10 mouse cellular contexts compared by ENCODE assay signal in genomic region chr1:55192824-55193223, GRCm38 (mm10). TPM values are rescaled to one million over a fixed set of nuclear protein-coding genes. Genes with fewer than 3 reads are reported as not detected.
DNase-seq lines count a peak whose midpoint lies in the region; ATAC-seq and TF ChIP-seq lines count a peak whose summit lies in the region.
"Had no signal": no experiment of that assay in that cellular context is flagged by ENCODE, and none has a peak within 500 bp of the region (broad histone marks: within the 10 kb centered on the region; RNA-seq: fewer than 3 reads in every experiment).

No protein-coding gene starts in this region.

- no peaks in the 10 kb centered on the region for H3K9me3 ChIP-seq in hindbrain, embryonic 13.5 days
- no peaks in the 10 kb centered on the region for H3K9me3 ChIP-seq in hindbrain, embryonic 14.5 days (ENCODE audit: control insufficient read depth, low read length)
- no peaks in the 10 kb centered on the region for H3K9me3 ChIP-seq in hindbrain, postnatal 0 days (ENCODE audit: low read length)
- H3K9me3 ChIP-seq: midbrain, embryonic 12.5 days had no signal

- TF ChIP-seq POLR2A in bone marrow, adult 2 months (IDR thresholded peaks at IDR 0.05; ENCODE audit: borderline replicate concordance, control insufficient read depth, low read depth, low read length), result no peak

- H3K9ac ChIP-seq in hindbrain, embryonic 13.5 days, result no peak overlapping the region
- no peak overlapping the region for H3K9ac ChIP-seq in hindbrain, embryonic 14.5 days
- H3K9ac ChIP-seq in hindbrain, postnatal 0 days (replicated peaks; ENCODE audit: low read length), result no peak overlapping the region

- no peaks in the 10 kb centered on the region for H3K36me3 ChIP-seq in hindbrain, embryonic 13.5 days
- no peaks in the 10 kb centered on the region for H3K36me3 ChIP-seq in hindbrain, embryonic 14.5 days (replicated peaks; ENCODE audit: control insufficient read depth, insufficient read depth)
- H3K36me3 ChIP-seq in hindbrain, postnatal 0 days (ENCODE audit: insufficient read depth, low read length), result no peaks in the 10 kb centered on the region
- H3K36me3 ChIP-seq: midbrain, embryonic 12.5 days had no signal

- no peak overlapping the region for H3K4me2 ChIP-seq in hindbrain, embryonic 13.5 days
- H3K4me2 ChIP-seq in hindbrain, embryonic 14.5 days (replicated peaks), result no peak overlapping the region
- H3K4me2 ChIP-seq in hindbrain, postnatal 0 days (ENCODE audit: low read depth, low read length), result no peak overlapping the region

- H3K4me3 ChIP-seq in hindbrain, embryonic 13.5 days, result no peak overlapping the region
- H3K4me3 ChIP-seq in hindbrain, embryonic 14.5 days (replicated peaks; ENCODE audit: low read length), result no peak overlapping the region
- H3K4me3 ChIP-seq in bone marrow, adult 2 months (replicated peaks; ENCODE audit: control insufficient read depth, low read depth, low read length), result no peak overlapping the region
- no peak overlapping the region for H3K4me3 ChIP-seq in hindbrain, postnatal 0 days (ENCODE audit: low read length)
- H3K4me3 ChIP-seq: erythroblast, embryonic 14.5 days had no signal

- H3K4me1 ChIP-seq in hindbrain, embryonic 13.5 days (replicated peaks), result peaks cover 32% of the 10 kb centered on the region
- H3K4me1 ChIP-seq in hindbrain, embryonic 14.5 days (replicated peaks; ENCODE audit: control insufficient read depth, insufficient read depth, low read length), result peaks cover 17% of the 10 kb centered on the region
- no peaks in the 10 kb centered on the region; the same call in 1 of the 2 replicates for H3K4me1 ChIP-seq in bone marrow, adult 2 months (ENCODE audit: control insufficient read depth, insufficient read depth, low read length)
- H3K4me1 ChIP-seq in hindbrain, postnatal 0 days (ENCODE audit: insufficient read depth, low read length), result peaks cover 11% of the 10 kb centered on the region

- H3K27me3 ChIP-seq in hindbrain, embryonic 13.5 days, result no peaks in the 10 kb centered on the region
- no peaks in the 10 kb centered on the region for H3K27me3 ChIP-seq in hindbrain, embryonic 14.5 days (ENCODE audit: control insufficient read depth, insufficient read depth, low read length)
- H3K27me3 ChIP-seq in hindbrain, postnatal 0 days (ENCODE audit: insufficient read depth, low read length), result no peaks in the 10 kb centered on the region

- no peak for DNase-seq in hindbrain, embryonic 14.5 days (ENCODE audit: low spot score)
- DNase-seq in CD8-positive naive resting alpha-beta T cell, adult 2 months (ENCODE audit: low read depth in 2 of 2, low spot score in 2 of 2), result peak; percentile 10 to 31
- no peak for DNase-seq in hindbrain, postnatal 0 days (ENCODE audit: low spot score)
- no peak for DNase-seq in cerebellum, adult 11 months
- DNase-seq in MN1 (ENCODE audit: low spot score), result no peak

- WGBS in hindbrain, embryonic 13.5 days, result 51% methylated on average over 3 of the region's 3 CpGs
- WGBS in hindbrain, embryonic 14.5 days, result 57% methylated on average over 3 of the region's 3 CpGs
- 43% methylated on average over 3 of the region's 3 CpGs for WGBS in bone marrow, adult 2 months
- WGBS in hindbrain, postnatal 0 days, result 61% methylated on average over 3 of the region's 3 CpGs

- TF ChIP-seq CTCF in bone marrow, adult 2 months (IDR thresholded peaks at IDR 0.05; ENCODE audit: control insufficient read depth, insufficient read depth, low read length), result peak; percentile 40
- peak; percentile 65 for TF ChIP-seq CTCF in hindbrain, postnatal 0 days (IDR thresholded peaks at IDR 0.05; ENCODE audit: low read depth)

- H3K27ac ChIP-seq in hindbrain, embryonic 13.5 days, result 0 out of 2 replicates have a peak overlapping the region, but pooled peaks have one; percentile 44
- H3K27ac ChIP-seq in hindbrain, embryonic 14.5 days, result no peak overlapping the region
- H3K27ac ChIP-seq in bone marrow, adult 2 months (ENCODE audit: control insufficient read depth, insufficient read depth, low read depth, low read length, poor library complexity), result no peak overlapping the region
- H3K27ac ChIP-seq in hindbrain, postnatal 0 days, result no peak overlapping the region; the same call in 1 of the 2 replicates

- no peak for ATAC-seq in hindbrain, embryonic 13.5 days (ENCODE audit: low FRiP score)
- no peak for ATAC-seq in hindbrain, embryonic 14.5 days (ENCODE audit: low FRiP score)
- ATAC-seq in hindbrain, postnatal 0 days, result no peak
- peak; percentile 67; the same call in 1 of the 2 replicates for ATAC-seq in megakaryocyte, adult 5-6 weeks (ENCODE audit: poor library complexity, severe bottlenecking)

RNA-seq across cellular contexts. Expression of gene Rftn2, which starts 33.8 kb away (rescaled TPM):
- polyA plus RNA-seq in hindbrain, embryonic 13.5 days (2015; fragmentation: Nextera tagmentation; extraction: Ambion mirVana), result 10.0 and 11.3 TPM in 2 replicates
- polyA plus RNA-seq in hindbrain, embryonic 14.5 days (2014; fragmentation: Nextera tagmentation; extraction: Ambion mirVana), result 10.2 and 11.6 TPM in 2 replicates
- polyA plus RNA-seq in bone marrow, adult 2 months (2011; ENCODE audit: insufficient read depth, insufficient read length, low replicate concordance, missing spikeins), result 0.95 and 1.7 TPM in 2 replicates
- 11.2 and 14.2 TPM in 2 replicates for total RNA-seq in hindbrain, postnatal 0 days (2014; rRNA removed)
- 14.9 and 19.9 TPM in 2 replicates for polyA plus RNA-seq in hindbrain, postnatal 0 days (2015; fragmentation: Nextera tagmentation; extraction: Ambion mirVana)
- total RNA-seq in megakaryocyte, adult 5-6 weeks (2015), result 0.73 and 2.2 TPM in 2 replicates
- total RNA-seq in megakaryocyte, adult 5-6 weeks (2017), result 1.7 and 2.5 TPM in 2 replicates
- polyA plus RNA-seq: erythroblast, embryonic 14.5 days had no signal

RNA-seq across cellular contexts. Expression of gene Mars2, which starts 44.2 kb away (rescaled TPM):
- 3.5 TPM in 2 replicates for polyA plus RNA-seq in hindbrain, embryonic 13.5 days (2015; fragmentation: Nextera tagmentation; extraction: Ambion mirVana)
- polyA plus RNA-seq in hindbrain, embryonic 14.5 days (2014; fragmentation: Nextera tagmentation; extraction: Ambion mirVana), result 3.4 and 3.9 TPM in 2 replicates
- polyA plus RNA-seq in bone marrow, adult 2 months (2011; ENCODE audit: insufficient read depth, insufficient read length, low replicate concordance, missing spikeins), result 1.4 and 1.5 TPM in 2 replicates
- 9.3 and 10.6 TPM in 2 replicates for total RNA-seq in hindbrain, postnatal 0 days (2014; rRNA removed)
- polyA plus RNA-seq in hindbrain, postnatal 0 days (2015; fragmentation: Nextera tagmentation; extraction: Ambion mirVana), result 2.4 and 2.6 TPM in 2 replicates
- 2.7 and 3.9 TPM in 2 replicates for total RNA-seq in megakaryocyte, adult 5-6 weeks (2015)
- 3.7 and 4.1 TPM in 2 replicates for total RNA-seq in megakaryocyte, adult 5-6 weeks (2017)

Comparison
In these comparisons a context has a peak if more than half of its experiments do, and no peak if none do; other contexts are left out.
1. DNase-seq: peak in CD8-positive naive resting alpha-beta T cell, adult 2 months (2 of 2); none in hindbrain, embryonic 14.5 days (single experiment), hindbrain, postnatal 0 days (single experiment), cerebellum, adult 11 months (single experiment) and MN1 (single experiment).